Mouse (Mus musculus): ENCODE measurements at regions not wholly inside any gene's neighbourhood (a gene's known extent, or its start where the extent isn't known, plus 50 kb on each side); places are given as distances from the start of the nearest gene placed in this dataset.

DNA sequence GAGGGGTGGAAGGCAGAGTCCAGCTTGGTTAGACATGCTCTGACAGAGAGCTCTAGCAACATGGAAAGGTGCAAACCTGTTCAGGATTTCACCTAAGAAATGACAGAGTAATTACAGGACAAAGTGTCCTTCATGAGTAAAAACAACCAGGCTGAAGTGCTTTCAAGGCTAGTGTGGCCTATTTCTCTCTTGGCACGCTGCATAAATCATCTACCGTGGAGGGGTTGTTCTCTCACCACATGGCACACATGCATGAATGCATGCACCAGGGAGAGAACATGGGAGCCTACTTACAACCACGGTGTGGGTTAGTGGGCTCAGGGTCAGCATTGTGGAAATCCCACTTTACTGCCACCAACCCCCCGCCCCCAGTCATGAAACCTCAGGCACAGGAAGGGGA is 454.9 kb downstream of the Lmo4 start:
- no peak overlapping the region for H3K4me2 ChIP-seq
- H3K36me3 ChIP-seq (ENCODE audit: poor library complexity, severe bottlenecking), result no peaks in the 10 kb centered on the region
- H3K9me3 ChIP-seq (replicated peaks), result no peaks in the 10 kb centered on the region
- no peaks in the 10 kb centered on the region for H3K27me3 ChIP-seq
- 84% methylated on average over 4 of the region's 4 CpGs for WGBS
- no peak overlapping the region for H3K4me3 ChIP-seq
- H3K9ac ChIP-seq, result no peak overlapping the region
- H3K27ac ChIP-seq, result no peak overlapping the region
- no peaks in the 10 kb centered on the region for H3K4me1 ChIP-seq
- no peak for ATAC-seq

GRCm38 (mm10) chr3:143743649-143744048 is 461.4 kb downstream of the Lmo4 start:
- Histone ChIP-seq H3K4me2 (no peak overlapping the region), H3K4me3 (no peak overlapping the region), H3K27ac (no peak overlapping the region), H3K9ac (no peak overlapping the region), H3K36me3 (ENCODE audit: poor library complexity, severe bottlenecking) (no peaks in the 10 kb centered on the region), H3K9me3 (replicated peaks) (no peaks in the 10 kb centered on the region), H3K4me1 (no peaks in the 10 kb centered on the region), H3K27me3 (no peaks in the 10 kb centered on the region)
- no peak for ATAC-seq
- WGBS, result 70% methylated on average over 7 of the region's 7 CpGs

- ATAC-seq, result no peak
- WGBS, result 70% methylated on average over 17 of the region's 17 CpGs
Measured at GRCm38 (mm10) chr3:143742786-143743571, 462.0 kb downstream of the Lmo4 start.

DNA sequence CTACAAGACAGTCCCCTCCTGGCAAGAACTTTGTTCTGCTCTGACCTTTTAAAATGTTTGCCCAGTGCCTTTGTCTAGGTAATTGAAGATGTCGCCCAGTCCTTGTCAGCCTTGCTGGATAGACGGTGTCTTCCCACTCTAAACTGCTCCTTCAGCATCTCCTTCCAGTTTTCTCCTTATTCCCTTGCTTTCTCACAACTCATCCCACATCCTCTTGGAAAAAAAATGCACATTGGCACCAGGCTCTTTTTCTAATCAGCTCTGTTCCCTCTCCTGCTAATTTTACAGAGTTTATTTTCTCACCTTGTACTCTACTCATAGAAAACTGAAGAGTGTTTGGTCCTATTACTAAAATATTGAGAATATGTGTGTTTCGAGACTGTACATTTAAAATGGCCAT is 466.3 kb downstream of the Lmo4 start:
- ATAC-seq, result no peak
- H3K27ac ChIP-seq, result no peak overlapping the region
- H3K27me3 ChIP-seq, result no peaks in the 10 kb centered on the region; the same call in 1 of the 2 replicates
- no peak overlapping the region for H3K4me2 ChIP-seq
- H3K9ac ChIP-seq, result no peak overlapping the region
- H3K9me3 ChIP-seq (replicated peaks), result no peaks in the 10 kb centered on the region
- no peak overlapping the region for H3K4me3 ChIP-seq
- no peaks in the 10 kb centered on the region for H3K4me1 ChIP-seq
- WGBS, result 74% methylated on average over 3 of the region's 3 CpGs
- H3K36me3 ChIP-seq (ENCODE audit: poor library complexity, severe bottlenecking), result no peaks in the 10 kb centered on the region

More at GRCm38 (mm10) chr3:143742786-143743571, 462.0 kb downstream of the Lmo4 start:
- Histone ChIP-seq H3K36me3 (ENCODE audit: poor library complexity, severe bottlenecking) (no peaks in the 10 kb centered on the region), H3K4me1 (no peaks in the 10 kb centered on the region), H3K4me3 (no peak overlapping the region), H3K9ac (no peak overlapping the region), H3K4me2 (no peak overlapping the region), H3K27me3 (no peaks in the 10 kb centered on the region), H3K9me3 (replicated peaks) (no peaks in the 10 kb centered on the region), H3K27ac (no peak overlapping the region)

DNA sequence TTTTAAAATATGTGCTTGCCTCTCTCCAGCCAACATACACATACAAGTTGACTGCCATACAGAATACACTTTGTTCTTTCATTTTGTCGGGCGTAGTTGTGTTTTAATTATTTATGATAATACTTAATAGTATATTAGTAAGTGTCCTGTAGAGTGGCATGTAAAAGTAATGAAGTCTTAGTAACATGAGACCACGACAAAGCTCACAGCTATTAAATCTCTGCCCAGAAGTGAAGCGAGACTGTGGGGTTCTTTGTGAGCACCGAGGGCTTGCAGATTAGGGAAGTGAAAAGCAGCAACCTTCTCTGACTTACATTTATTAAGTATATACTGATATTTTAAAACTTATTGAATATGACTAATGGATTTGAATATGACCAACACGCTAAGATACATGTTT is 467.2 kb downstream of the Lmo4 start:
- H3K4me1 ChIP-seq, result no peaks in the 10 kb centered on the region
- ATAC-seq, result no peak
- H3K27ac ChIP-seq, result no peak overlapping the region
- H3K4me2 ChIP-seq, result no peak overlapping the region
- no peaks in the 10 kb centered on the region for H3K36me3 ChIP-seq (ENCODE audit: poor library complexity, severe bottlenecking)
- 69% methylated on average over 6 of the region's 6 CpGs for WGBS
- H3K9ac ChIP-seq, result no peak overlapping the region
- H3K27me3 ChIP-seq, result no peaks in the 10 kb centered on the region; the same call in 1 of the 2 replicates
- no peaks in the 10 kb centered on the region for H3K9me3 ChIP-seq (replicated peaks)
- no peak overlapping the region for H3K4me3 ChIP-seq

DNA sequence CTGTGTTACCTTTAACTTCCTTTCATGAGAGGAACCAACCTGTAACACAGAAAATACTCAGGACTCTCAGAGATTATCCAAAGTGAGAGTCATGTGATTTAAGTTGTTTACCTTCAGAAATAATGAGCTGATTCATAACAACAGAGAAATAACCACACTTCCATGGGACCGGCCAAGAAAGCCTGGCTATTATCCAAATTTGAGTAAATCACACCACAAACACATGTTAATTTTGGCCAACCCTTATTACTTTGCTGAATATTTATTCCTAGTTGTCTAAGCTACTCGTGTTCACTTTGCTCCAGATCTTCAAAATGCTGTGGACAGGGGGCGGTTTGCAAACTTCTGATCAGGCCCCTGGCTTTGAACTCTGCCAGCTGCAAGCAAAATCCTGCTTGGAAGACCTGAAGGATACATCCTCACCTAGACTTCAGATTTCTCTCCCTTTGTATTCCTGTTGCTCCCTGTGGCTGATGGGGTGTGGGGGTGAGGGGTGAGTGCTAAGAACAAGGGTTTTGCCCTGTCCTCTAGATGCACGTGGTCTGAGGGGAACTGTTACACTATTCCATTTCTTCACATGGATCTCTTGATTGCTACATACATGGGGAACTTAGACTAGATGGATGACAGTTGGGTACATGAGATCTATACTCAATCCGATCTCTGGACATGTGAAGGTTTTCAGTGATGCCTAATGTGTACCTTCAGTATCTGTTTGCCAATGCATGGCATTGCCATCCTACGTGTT is 468.2 kb downstream of the Lmo4 start:
- Histone ChIP-seq H3K9ac (no peak overlapping the region), H3K9me3 (replicated peaks) (no peaks in the 10 kb centered on the region), H3K27ac (no peak overlapping the region), H3K4me3 (no peak overlapping the region), H3K36me3 (ENCODE audit: poor library complexity, severe bottlenecking) (no peaks in the 10 kb centered on the region), H3K4me2 (no peak overlapping the region), H3K27me3 (no peaks in the 10 kb centered on the region; the same call in 1 of the 2 replicates), H3K4me1 (no peaks in the 10 kb centered on the region)
- peak; percentile 50; the same call in 1 of the 2 replicates for ATAC-seq
- 77% methylated on average over 6 of the region's 6 CpGs for WGBS

DNA sequence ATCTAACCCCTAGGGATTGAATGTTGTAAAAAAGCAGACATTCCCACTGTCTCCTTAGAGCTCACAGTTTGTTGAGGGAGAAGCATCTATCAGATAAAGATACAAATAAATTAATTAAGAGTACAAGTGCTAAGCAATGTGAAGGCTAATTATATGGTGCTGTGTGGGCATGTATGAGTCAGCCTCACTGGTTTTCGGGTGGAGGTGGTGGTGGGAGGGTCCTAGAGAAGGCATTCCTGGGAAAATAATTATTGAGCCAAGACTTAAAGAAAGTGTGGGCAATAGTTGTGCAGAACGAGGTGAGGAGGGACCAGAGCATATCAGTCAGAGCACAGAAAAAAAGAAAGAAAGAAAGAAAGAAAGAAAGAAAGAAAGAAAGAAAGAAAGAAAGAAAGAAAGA is 470.2 kb downstream of the Lmo4 start:
- no peak for ATAC-seq
- WGBS, result 78% methylated on average over 2 of the region's 2 CpGs
- H3K9me3 ChIP-seq (replicated peaks), result no peaks in the 10 kb centered on the region
- H3K4me1 ChIP-seq, result no peaks in the 10 kb centered on the region; the same call in 1 of the 2 replicates
- no peak overlapping the region for H3K4me2 ChIP-seq
- H3K9ac ChIP-seq, result no peak overlapping the region
- no peak overlapping the region for H3K4me3 ChIP-seq
- no peak overlapping the region for H3K27ac ChIP-seq
- no peaks in the 10 kb centered on the region for H3K36me3 ChIP-seq (ENCODE audit: poor library complexity, severe bottlenecking)
- H3K27me3 ChIP-seq, result no peaks in the 10 kb centered on the region; the same call in 1 of the 2 replicates

DNA sequence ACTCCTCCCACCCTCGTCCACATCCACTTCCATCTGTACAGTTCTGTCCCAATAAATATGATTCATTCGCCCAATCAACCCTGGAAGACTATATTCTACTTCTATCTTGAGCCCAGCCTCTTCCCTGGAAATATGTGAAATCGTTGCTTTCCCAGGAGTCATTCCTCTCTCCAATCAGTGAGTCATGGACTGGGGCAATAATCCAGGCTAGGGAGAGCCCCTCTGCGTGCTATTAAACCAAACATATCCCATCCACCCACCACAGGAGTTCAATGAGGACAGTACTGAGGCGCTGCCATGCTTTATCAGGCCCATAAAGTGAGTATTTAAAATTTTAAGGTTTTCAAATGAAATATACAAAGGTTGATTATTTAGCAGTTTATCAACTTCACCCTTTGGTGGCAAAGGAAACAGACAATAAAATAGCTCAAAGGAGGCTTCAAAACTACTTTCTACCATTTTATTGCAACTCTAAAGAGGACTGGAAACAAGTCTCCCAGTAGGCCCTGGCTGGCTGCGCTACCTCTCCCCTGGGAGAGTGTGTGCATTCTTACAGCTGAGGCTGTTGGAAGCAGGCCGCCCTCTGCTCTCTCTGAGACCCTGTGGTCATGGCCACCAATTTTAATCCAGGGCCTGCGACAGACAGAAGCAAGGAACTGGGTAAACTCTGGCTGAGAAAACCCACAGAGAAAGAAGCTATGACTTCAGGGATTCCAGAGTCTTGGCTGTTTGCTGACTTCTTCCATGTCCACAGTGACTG is 471.9 kb downstream of the Lmo4 start:
- 90% methylated on average over 8 of the region's 8 CpGs for WGBS

DNA sequence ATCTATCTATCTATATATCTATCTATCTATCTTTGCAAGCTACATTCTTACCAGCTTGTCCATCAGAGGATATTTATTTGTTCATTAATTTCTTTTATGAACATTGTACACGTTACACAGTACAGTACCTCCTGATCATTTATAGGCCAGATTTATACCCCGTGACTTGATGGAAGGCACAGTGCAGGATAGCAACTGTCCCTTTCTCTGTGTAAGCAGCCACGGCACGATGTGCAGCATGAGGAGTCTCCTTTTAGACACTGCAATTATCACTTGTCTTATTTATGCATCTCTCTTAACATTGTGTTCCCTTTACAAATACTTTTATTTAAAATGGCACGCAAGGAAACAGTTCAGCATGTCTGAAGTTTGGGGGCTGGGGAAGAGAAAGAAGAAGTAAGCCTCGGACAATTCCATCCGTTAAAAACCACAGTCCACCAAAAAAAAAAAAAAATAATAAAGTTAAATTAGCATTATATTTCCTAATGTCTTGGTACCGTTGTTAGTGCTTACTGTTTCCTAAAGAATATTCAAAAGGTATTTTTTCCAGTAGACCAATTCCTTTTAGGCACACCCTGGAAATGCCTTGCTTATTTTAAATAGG is 475.4 kb downstream of the Lmo4 start:
- 34% methylated on average over 8 of the region's 8 CpGs for WGBS
- H3K36me3 ChIP-seq (ENCODE audit: poor library complexity, severe bottlenecking), result no peaks in the 10 kb centered on the region
- no peak overlapping the region for H3K27ac ChIP-seq
- ATAC-seq, result no peak
- H3K4me3 ChIP-seq, result no peak overlapping the region
- H3K4me2 ChIP-seq, result no peak overlapping the region
- H3K9ac ChIP-seq, result no peak overlapping the region
- H3K9me3 ChIP-seq (replicated peaks), result no peaks in the 10 kb centered on the region
- peaks cover 3% of the 10 kb centered on the region; the same call in 1 of the 2 replicates for H3K4me1 ChIP-seq
- H3K27me3 ChIP-seq, result no peaks in the 10 kb centered on the region

More for the DNA sequence above, 471.9 kb downstream of the Lmo4 start:
- no peak for ATAC-seq
- H3K4me1 ChIP-seq, result peaks cover 3% of the 10 kb centered on the region; the same call in 1 of the 2 replicates
- no peaks in the 10 kb centered on the region for H3K36me3 ChIP-seq (ENCODE audit: poor library complexity, severe bottlenecking)
- H3K9me3 ChIP-seq (replicated peaks), result no peaks in the 10 kb centered on the region
- H3K9ac ChIP-seq, result no peak overlapping the region
- H3K4me3 ChIP-seq, result no peak overlapping the region
- H3K27ac ChIP-seq, result no peak overlapping the region
- no peak overlapping the region for H3K4me2 ChIP-seq
- no peaks in the 10 kb centered on the region; the same call in 1 of the 2 replicates for H3K27me3 ChIP-seq

GRCm38 (mm10) chr3:143722571-143722970 is 482.4 kb downstream of the Lmo4 start:
- H3K4me1 ChIP-seq, result no peaks in the 10 kb centered on the region
- no peaks in the 10 kb centered on the region for H3K9me3 ChIP-seq (replicated peaks)
- H3K9ac ChIP-seq, result no peak overlapping the region
- H3K4me2 ChIP-seq, result no peak overlapping the region
- WGBS, result 79% methylated on average over 2 of the region's 2 CpGs
- no peak overlapping the region for H3K27ac ChIP-seq
- no peak overlapping the region for H3K4me3 ChIP-seq
- no peak for ATAC-seq
- no peaks in the 10 kb centered on the region for H3K27me3 ChIP-seq
- no peaks in the 10 kb centered on the region for H3K36me3 ChIP-seq (ENCODE audit: poor library complexity, severe bottlenecking)

DNA sequence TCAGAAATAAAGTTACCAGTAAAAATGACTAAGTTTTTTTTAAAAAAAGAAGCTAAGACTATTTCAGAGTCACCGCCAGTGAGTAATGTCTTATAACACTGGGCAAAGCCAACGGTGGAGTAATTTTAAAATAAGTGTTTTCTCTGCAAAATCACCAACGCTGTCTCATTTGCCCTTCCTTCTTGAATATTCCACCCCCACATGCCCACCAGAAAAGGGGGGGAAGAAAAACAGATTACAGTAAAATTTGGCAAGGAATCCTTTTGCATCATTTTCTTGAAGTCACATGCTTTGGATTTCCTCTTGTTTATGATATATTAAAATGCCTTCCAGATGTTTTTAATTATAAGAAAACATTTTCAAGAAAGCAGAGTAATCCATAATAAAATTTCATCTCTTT is 482.9 kb downstream of the Lmo4 start:
- no peaks in the 10 kb centered on the region for H3K27me3 ChIP-seq
- no peak overlapping the region for H3K4me2 ChIP-seq
- no peaks in the 10 kb centered on the region for H3K4me1 ChIP-seq
- H3K27ac ChIP-seq, result no peak overlapping the region
- no peaks in the 10 kb centered on the region for H3K9me3 ChIP-seq (replicated peaks)
- 93% methylated on average over 3 of the region's 3 CpGs for WGBS
- no peak for ATAC-seq
- no peak overlapping the region for H3K9ac ChIP-seq
- no peaks in the 10 kb centered on the region for H3K36me3 ChIP-seq (ENCODE audit: poor library complexity, severe bottlenecking)
- H3K4me3 ChIP-seq, result no peak overlapping the region

All from forebrain, embryonic 13.5 days (tissue).